Mouse (Mus musculus): Measurements from ENCODE around the gene Zfp64. TPM values are rescaled to one million over a fixed set of nuclear protein-coding genes. Genes with fewer than 3 reads are reported as not detected.

Gene Zfp64
- polyA plus RNA-seq, 1 experiment from 2014 or later: 23.9 TPM

DNA sequence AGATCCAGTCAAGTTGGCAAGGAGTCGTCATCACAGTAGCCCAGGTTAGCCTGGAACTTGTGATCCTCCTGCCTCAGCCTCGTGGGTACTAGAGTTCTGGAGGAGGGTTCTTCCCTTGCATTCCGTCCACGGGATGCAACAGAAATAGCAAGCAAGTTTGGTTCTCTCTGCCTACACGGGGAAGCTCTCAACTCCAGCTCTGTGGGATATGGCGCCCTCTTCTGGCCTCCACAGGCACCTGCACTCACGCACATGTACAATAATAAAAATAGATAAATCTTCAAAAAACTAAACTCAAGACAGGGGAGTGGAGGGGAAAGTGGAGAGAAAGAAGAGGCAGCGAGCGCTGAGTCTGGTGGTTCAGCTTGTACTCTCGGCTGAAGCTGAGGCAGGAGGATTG lies 75.8 kb downstream of the Zfp64 start:
- Histone ChIP-seq H3K4me1 (replicated peaks) (0 out of 2 replicates have a peak, but pooled peaks cover 3% of the 10 kb centered on the region), H3K4me2 (no peak overlapping the region), H3K9me3 (no peaks in the 10 kb centered on the region), H3K27ac (replicated peaks) (no peak overlapping the region), H3K9ac (no peak overlapping the region), H3K4me3 (no peak overlapping the region), H3K27me3 (no peaks in the 10 kb centered on the region), H3K36me3 (no peaks in the 10 kb centered on the region)
- no peak for ATAC-seq (ENCODE audit: low read depth)
- WGBS: 90% methylated on average over 10 of the region's 10 CpGs

GRCm38 (mm10) chr2:168878708-168879107 lies 76.7 kb downstream of the Zfp64 start:
- Histone ChIP-seq H3K4me3 (no peak overlapping the region), H3K4me2 (no peak overlapping the region), H3K9me3 (no peaks in the 10 kb centered on the region), H3K27me3 (no peaks in the 10 kb centered on the region), H3K9ac (no peak overlapping the region), H3K4me1 (replicated peaks) (0 out of 2 replicates have a peak, but pooled peaks cover 8% of the 10 kb centered on the region), H3K36me3 (no peaks in the 10 kb centered on the region), H3K27ac (replicated peaks) (no peak overlapping the region)
- ATAC-seq (ENCODE audit: low read depth): no peak
- 79% methylated on average over 8 of the region's 8 CpGs for WGBS

GRCm38 (mm10) chr2:168878158-168878557 lies 77.2 kb downstream of the Zfp64 start:
- no peaks in the 10 kb centered on the region for H3K36me3 ChIP-seq
- no peak overlapping the region for H3K27ac ChIP-seq (replicated peaks)
- H3K4me3 ChIP-seq: no peak overlapping the region
- WGBS: 79% methylated on average over 4 of the region's 4 CpGs
- no peak overlapping the region for H3K9ac ChIP-seq
- H3K4me1 ChIP-seq (replicated peaks): peaks cover 11% of the 10 kb centered on the region
- no peaks in the 10 kb centered on the region for H3K9me3 ChIP-seq
- no peak for ATAC-seq (ENCODE audit: low read depth)
- H3K27me3 ChIP-seq: no peaks in the 10 kb centered on the region
- no peak overlapping the region for H3K4me2 ChIP-seq

DNA sequence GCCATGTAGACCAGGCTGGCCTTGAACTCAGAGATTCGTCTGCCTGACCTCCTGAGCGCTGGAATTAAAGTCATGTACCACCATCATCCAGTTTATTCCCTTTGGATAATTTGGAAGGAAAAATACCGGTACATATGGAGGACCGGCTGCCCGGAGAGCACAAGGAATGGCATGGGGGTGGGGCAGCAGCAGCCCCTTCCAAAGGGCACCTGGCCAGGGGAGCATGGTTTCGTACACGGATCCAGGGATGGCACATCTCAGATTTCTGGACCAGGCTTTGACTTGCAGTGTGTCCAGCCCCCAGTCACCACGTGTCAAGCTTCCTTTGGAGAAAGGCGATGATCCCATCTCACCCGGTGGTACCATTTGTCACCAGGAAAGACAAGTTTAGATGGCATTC lies 78.8 kb downstream of the Zfp64 start:
- Histone ChIP-seq H3K27me3 (no peaks in the 10 kb centered on the region), H3K4me1 (replicated peaks) (peaks cover 26% of the 10 kb centered on the region), H3K4me3 (no peak overlapping the region), H3K9ac (no peak overlapping the region), H3K36me3 (no peaks in the 10 kb centered on the region), H3K9me3 (no peaks in the 10 kb centered on the region), H3K27ac (replicated peaks) (no peak overlapping the region), H3K4me2 (no peak overlapping the region)
- WGBS: 82% methylated on average over 10 of the region's 10 CpGs
- ATAC-seq (ENCODE audit: low read depth): no peak

DNA sequence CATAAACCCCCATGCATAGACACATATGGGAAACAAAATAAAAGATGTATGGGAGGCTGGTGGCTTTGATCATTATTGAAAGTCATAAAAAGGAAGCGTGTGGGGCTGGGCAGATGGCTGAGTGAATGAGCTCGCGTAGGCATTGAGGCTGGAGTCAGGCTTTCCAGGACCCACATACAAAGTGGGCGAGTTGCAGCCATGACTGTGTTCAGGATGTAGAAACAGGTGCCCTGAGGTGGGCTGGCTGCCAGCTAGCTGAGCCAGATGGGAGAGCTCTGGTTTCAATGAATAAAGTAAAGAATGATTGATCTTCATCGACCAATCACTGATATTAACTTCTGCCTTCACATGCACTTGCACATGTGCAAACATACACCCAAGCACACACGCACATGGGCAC lies 80.9 kb downstream of the Zfp64 start:
- H3K4me1 ChIP-seq (replicated peaks): peaks cover 26% of the 10 kb centered on the region
- no peaks in the 10 kb centered on the region for H3K9me3 ChIP-seq
- H3K4me2 ChIP-seq: no peak overlapping the region
- H3K36me3 ChIP-seq: no peaks in the 10 kb centered on the region
- H3K9ac ChIP-seq: no peak overlapping the region
- no peak for ATAC-seq (ENCODE audit: low read depth)
- no peak overlapping the region for H3K27ac ChIP-seq (replicated peaks)
- 72% methylated on average over 6 of the region's 6 CpGs for WGBS
- H3K27me3 ChIP-seq: no peaks in the 10 kb centered on the region
- no peak overlapping the region for H3K4me3 ChIP-seq

DNA sequence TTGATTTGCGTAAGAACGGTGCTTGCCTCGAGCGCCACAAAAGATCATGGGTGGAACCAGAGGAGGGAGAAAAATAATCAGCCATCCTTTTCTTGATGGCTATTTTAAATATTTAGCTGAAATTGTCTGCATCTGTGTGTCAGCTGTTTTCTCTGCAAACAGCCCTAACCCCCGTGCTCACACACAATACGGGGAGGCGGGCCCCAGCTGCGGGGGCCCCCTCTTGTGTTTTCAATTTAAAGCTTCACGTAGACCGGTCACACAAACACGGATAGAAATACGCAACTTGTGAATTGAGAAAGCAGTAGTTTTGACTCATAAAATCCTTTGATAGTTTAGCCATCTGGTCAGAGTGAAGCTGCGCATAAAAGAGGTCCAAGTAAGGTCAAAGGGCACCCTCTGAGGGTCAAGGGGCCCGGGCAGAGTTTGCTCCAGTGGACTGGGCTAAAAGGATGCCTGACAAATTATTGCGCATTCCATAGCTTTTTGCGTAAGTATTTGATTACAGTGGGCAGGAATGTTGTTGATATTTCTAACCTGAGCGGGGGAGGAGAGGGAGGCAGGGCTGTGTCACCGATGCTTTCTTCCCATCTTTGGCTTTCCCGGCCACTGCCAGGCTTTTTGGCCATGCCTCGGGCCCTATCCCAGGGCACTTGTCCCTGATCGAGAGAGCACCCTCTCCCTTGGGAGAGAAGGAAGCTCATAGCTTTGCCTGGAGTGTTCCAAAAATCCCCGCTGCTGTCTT lies 83.4 kb downstream of the Zfp64 start:
- ATAC-seq (ENCODE audit: low read depth): no peak
- Histone ChIP-seq H3K4me3 (no peak overlapping the region), H3K27ac (replicated peaks) (no peak overlapping the region), H3K9me3 (no peaks in the 10 kb centered on the region), H3K4me2 (peak overlapping the region; percentile 37), H3K36me3 (no peaks in the 10 kb centered on the region), H3K27me3 (no peaks in the 10 kb centered on the region), H3K9ac (no peak overlapping the region), H3K4me1 (replicated peaks) (peaks cover 26% of the 10 kb centered on the region)
- WGBS: 12% methylated on average over 22 of the region's 22 CpGs

- H3K27me3 ChIP-seq: no peaks in the 10 kb centered on the region
- no peaks in the 10 kb centered on the region for H3K36me3 ChIP-seq
- no peak overlapping the region for H3K4me2 ChIP-seq
- no peaks in the 10 kb centered on the region for H3K9me3 ChIP-seq
- no peak for ATAC-seq (ENCODE audit: low read depth)
- WGBS: 62% methylated on average over 4 of the region's 4 CpGs
- H3K27ac ChIP-seq (replicated peaks): no peak overlapping the region
- H3K4me3 ChIP-seq: no peak overlapping the region
- no peak overlapping the region for H3K9ac ChIP-seq
- H3K4me1 ChIP-seq (replicated peaks): peaks cover 26% of the 10 kb centered on the region
These were observed 84.9 kb downstream of the Zfp64 start for GRCm38 (mm10) chr2:168870480-168870879.

DNA sequence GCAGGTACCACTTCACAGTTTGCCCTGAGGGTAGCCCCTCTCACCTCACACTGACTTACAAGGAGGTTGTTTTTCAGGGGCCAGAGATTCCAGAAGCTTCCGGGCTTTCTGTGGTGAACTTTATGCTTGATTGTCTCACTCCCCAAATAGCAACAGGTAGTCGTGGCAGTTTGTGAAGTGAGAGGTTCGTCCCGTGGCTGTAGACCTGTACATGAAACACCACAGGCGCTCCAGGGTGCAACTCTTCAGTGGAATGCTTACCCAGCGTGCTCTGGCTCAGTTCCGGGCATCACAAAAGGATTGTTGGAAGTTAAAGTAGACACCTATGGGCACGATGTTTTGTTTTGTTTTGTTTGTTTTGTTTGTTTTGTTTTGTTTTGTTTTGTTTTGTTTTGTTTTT lies 88.4 kb downstream of the Zfp64 start:
- Histone ChIP-seq H3K9ac (no peak overlapping the region), H3K27me3 (no peaks in the 10 kb centered on the region), H3K27ac (replicated peaks) (no peak overlapping the region), H3K4me3 (no peak overlapping the region), H3K36me3 (no peaks in the 10 kb centered on the region), H3K4me1 (replicated peaks) (peaks cover 3% of the 10 kb centered on the region), H3K4me2 (no peak overlapping the region), H3K9me3 (no peaks in the 10 kb centered on the region)
- WGBS: 89% methylated on average over 8 of the region's 8 CpGs
- ATAC-seq (ENCODE audit: low read depth): no peak

DNA sequence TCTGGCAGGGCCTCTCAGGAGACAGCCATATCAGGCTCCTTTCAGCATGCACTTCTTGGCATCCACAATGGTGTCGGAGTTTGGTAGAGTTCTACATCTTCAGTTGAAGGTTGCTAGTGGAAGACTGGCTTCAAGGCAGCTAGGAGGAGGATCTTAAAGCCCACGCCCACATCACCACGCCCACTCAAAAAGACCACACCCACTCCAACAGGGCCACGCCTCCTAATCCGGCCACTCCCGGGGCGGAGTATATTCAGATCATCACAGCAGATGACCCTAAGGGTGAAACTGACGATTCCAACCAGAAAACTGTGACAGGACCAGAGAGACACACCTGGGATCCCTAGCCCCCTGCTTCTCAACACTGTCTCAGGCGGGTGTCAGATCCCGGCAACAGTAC lies 89.0 kb downstream of the Zfp64 start:
- Histone ChIP-seq H3K27ac (replicated peaks) (no peak overlapping the region), H3K9ac (no peak overlapping the region), H3K27me3 (no peaks in the 10 kb centered on the region), H3K4me3 (no peak overlapping the region), H3K9me3 (no peaks in the 10 kb centered on the region), H3K4me1 (replicated peaks) (no peaks in the 10 kb centered on the region), H3K4me2 (no peak overlapping the region), H3K36me3 (no peaks in the 10 kb centered on the region)
- no peak for ATAC-seq (ENCODE audit: low read depth)
- 76% methylated on average over 10 of the region's 10 CpGs for WGBS

- H3K4me3 ChIP-seq: no peak overlapping the region
- H3K27me3 ChIP-seq: no peaks in the 10 kb centered on the region
- H3K9me3 ChIP-seq: no peaks in the 10 kb centered on the region
- peaks cover 12% of the 10 kb centered on the region for H3K4me1 ChIP-seq (replicated peaks)
- H3K27ac ChIP-seq (replicated peaks): no peak overlapping the region
- no peak overlapping the region for H3K4me2 ChIP-seq
- ATAC-seq (ENCODE audit: low read depth): no peak
- no peaks in the 10 kb centered on the region for H3K36me3 ChIP-seq
- WGBS: 89% methylated on average over 5 of the region's 5 CpGs
- H3K9ac ChIP-seq: no peak overlapping the region
These were observed 90.5 kb downstream of the Zfp64 start for GRCm38 (mm10) chr2:168864905-168865304.

- Histone ChIP-seq H3K9ac (no peak overlapping the region), H3K4me3 (no peak overlapping the region), H3K4me2 (no peak overlapping the region), H3K27me3 (no peaks in the 10 kb centered on the region), H3K27ac (replicated peaks) (no peak overlapping the region), H3K9me3 (no peaks in the 10 kb centered on the region), H3K36me3 (no peaks in the 10 kb centered on the region), H3K4me1 (replicated peaks) (peaks cover 15% of the 10 kb centered on the region)
- no peak for ATAC-seq (ENCODE audit: low read depth)
- WGBS: 51% methylated on average over 4 of the region's 4 CpGs
These were observed 92.7 kb downstream of the Zfp64 start for GRCm38 (mm10) chr2:168862694-168863093.

- H3K36me3 ChIP-seq: no peaks in the 10 kb centered on the region
- 0 out of 2 replicates have a peak, but pooled peaks cover 2% of the 10 kb centered on the region for H3K27me3 ChIP-seq
- no peak overlapping the region for H3K27ac ChIP-seq (replicated peaks)
- H3K4me1 ChIP-seq (replicated peaks): peaks cover 15% of the 10 kb centered on the region
- H3K4me2 ChIP-seq: no peak overlapping the region; the same call in 1 of the 2 replicates
- H3K9me3 ChIP-seq: no peaks in the 10 kb centered on the region
- ATAC-seq (ENCODE audit: low read depth): no peak
- H3K9ac ChIP-seq: no peak overlapping the region
- 24% methylated on average over 24 of the region's 24 CpGs for WGBS
- H3K4me3 ChIP-seq: no peak overlapping the region
These were observed 94.3 kb downstream of the Zfp64 start for GRCm38 (mm10) chr2:168860922-168861740.
